Mouse (Mus musculus): ENCODE results near the gene Ttll3.
A peak's percentile ranks its signal among the peaks of the same experiment; 100 is the strongest.

The Ttll3 gene

GRCm38 (mm10) chr6:113388960-113389359, at the start of gene Ttll3:
Gene Ttll3 (plus strand): TSS chr6:113389260.
- no peak for DNase-seq (ENCODE audit: low spot score in 2 of 2)

DNA sequence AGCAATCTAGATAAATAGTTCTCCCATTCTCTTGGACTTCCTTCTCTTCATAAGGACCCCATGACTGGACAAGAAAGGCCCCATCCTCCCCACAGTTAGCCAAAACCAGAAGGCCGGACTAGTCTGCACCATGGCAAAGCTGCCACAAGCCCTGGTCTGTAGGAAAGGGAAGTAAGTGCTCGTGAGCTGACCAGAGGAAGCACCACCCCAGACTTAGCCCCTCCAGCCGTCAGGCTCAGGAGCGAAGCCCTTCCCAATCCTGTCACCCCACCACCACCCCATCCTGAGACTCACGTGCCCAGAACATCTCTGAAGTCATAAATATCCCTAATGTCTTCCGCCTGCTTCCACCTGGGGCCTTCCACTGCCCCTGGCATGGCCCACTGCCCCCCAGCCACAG, 47.5 kb upstream of the Ttll3 start:
- no peak for DNase-seq (ENCODE audit: low spot score in 2 of 2)

DNA sequence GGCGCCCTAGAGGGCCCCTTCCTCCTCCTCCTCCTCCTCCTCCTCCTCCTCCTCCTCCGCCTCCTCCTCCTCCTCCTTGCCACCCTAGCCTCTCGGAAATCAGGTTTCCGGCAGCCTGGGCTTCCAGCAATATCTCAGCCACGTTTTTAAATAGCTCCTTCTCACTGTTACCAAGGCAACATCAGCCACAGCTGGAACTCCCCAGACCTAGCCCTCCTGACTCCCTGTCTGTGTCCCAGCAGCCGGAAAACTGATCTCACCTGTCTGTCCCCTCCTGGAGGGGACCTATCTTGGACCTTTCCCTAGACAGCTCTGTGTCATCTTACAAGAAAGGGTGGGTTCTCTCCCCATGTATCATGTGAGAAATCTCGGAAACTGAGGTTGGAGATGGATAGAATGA, 46.8 kb upstream of the Ttll3 start:
- DNase-seq (ENCODE audit: low spot score in 2 of 2) = no peak

DNA sequence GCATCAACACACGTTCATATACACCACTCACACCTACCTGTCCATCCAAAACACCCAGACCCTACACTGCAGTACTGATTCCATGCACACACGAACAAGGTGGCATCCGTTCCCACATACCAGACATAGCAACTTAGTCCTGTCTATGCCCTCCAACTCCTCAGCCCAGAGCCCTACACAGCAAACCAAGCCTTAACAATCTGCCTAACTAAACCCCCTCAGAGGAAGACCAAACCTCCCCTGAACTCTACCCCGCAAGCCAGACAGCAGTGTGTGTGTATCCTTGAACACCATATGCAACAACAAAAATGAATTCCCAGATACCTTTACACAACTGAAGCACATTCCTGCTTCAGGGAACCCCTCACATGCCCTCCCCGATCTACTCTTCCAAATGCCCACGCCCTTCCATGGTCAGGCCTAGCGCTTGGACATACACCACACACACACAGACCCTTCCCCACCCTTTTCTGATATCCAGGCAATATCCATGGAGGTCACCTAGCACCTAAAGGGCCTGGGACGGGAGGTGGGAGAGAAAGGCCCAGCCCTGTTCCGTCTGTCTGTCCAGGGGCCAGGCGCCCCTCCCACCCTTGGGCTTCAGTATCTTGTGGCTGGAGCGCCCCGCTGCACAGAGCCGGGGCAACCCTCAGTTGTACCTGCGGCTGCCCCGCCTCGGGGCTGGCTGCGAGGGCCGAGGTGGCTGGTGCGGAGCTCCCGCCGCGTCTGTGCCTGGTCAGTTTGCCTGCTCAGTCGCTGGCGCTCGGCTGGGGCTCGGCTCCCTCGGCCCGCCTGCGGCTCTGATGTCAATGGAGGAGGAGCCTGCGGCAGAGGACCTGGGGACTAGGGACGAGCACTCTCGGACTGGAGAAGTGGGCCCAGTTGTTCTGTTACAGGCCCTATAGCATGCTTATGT, 45.6 kb upstream of the Ttll3 start, which contains the start of gene Camk1:
Gene Camk1 (minus strand): TSS at position 808 of the 916 bp plus-strand sequence.
- peak in 1 of 2 experiments; percentile 77 for DNase-seq (ENCODE audit: low spot score in 2 of 2)

DNA sequence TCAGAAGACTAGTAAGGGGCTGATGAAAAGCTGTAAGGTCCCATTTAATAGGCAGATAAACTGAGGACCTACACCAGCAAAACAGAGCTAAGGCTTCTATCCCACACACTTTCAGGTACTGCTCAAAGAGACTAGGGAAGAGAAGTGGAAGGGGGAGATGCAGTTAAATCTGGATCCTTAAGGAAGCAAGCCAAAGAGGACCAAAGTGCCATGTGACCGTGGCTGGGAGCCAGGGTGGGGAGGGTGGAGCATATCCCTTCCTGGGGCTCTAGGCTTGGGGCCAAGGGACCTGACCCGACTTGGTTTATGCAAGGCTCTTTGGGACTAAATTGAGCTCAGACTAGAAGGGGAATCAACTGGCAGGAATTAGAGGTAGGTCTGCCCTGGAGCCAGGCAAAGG, 44.7 kb upstream of the Ttll3 start:
- DNase-seq (ENCODE audit: low spot score in 2 of 2) = peak in 1 of 2 experiments; percentile 37

DNA sequence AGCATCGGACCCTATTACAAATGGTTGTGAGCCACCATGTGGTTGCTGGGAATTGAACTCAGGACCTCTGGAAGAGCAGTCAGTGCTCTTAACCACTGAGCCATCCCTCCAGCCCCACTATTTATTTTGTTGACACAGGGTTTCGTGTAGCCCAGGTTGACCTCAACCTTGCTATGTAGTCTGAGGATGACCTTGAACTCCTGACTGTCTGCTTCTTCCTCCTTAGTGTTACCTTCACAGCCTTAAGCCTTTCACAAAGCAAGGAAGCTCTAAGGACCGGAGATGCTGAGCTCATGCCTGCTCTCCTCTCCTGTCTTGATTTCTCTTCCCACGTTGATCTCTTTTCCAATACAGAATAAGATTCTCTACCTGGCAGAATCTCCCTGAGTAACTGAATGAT, 42.2 kb upstream of the Ttll3 start:
- DNase-seq (ENCODE audit: low spot score in 2 of 2) = no peak

GRCm38 (mm10) chr6:113350538-113350937, 38.5 kb upstream of the Ttll3 start:
- no peak for DNase-seq (ENCODE audit: low spot score in 2 of 2)

DNA sequence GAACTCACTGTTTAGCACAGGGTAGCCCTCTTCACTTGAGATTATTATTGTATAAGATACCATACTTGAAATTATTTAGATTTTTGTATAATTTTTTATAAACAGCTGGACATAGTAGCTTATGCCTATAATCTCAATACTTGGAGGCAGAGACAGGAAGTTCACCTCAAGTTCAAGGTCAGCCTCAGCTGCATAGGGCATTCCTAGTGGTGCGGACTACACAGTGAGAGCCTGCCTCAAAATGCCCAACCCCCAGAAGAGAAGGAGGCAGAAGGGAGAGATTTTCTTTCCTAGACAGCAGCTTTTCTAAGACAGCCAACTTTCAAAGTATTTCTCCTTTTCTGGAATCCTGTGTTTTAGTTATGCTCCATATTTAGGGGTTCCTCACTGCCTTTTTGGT, 37.9 kb upstream of the Ttll3 start:
- DNase-seq (ENCODE audit: low spot score in 2 of 2) = no peak

DNA sequence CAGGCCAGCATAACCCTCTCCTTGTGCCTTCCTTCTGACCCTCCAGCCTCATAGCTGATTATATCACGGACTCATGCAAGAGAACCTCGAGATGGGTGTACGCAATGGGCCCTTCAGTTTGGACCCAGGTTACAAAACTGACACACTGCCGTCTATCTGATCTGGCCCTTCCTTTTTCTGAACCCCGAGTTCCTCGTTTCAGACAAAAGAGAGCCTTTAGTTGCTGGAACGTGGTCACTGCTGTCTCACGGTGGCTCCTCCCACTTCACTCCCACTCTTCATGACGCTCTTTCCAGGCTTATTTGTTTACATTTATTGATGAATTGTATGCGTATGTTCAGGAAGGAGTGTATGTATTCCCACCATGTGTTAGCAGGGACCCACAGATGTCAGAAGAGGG, 37.4 kb upstream of the Ttll3 start:
- DNase-seq (ENCODE audit: low spot score in 2 of 2) = no peak

GRCm38 (mm10) chr6:113352820-113353219, 36.2 kb upstream of the Ttll3 start:
- no peak for DNase-seq (ENCODE audit: low spot score in 2 of 2)

DNA sequence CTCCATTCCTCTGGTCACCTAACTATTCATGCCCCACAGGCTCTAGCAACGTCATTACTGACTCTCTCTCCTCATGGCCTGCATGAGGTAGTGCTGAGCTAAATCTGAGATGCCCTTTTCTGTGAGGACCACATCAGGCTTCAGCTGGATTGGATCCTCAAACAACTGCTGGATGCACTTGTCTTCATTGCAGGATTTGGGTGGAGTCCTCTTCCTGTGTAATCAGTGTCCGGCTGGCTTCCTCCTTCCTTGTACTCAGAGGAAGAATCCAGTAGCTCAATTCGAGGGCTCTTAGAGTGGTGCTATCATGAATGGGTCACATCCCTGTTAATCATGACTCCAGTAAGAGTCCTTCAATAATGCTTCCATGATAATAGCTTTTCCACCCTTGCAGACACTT, 35.4 kb upstream of the Ttll3 start:
- no peak for DNase-seq (ENCODE audit: low spot score in 2 of 2)

DNA sequence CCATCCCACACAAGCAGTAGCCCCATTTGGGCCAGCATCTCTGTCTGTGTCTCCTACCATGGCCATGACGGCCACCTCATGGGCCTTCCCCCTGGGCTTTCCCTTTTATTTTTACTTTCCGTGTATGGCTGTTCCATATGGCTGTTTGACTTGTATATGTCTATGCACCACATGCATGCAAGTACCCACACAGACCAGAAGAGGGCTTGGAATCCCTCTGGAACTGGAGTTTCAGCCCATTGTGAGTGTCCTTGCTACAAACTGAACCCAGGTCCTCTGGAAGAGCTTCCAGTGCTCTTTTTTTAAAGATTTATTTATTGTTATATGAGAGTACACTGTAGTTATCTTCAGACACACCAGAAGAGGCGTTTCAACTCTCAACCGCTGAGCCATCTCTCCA, 27.6 kb upstream of the Ttll3 start:
- no peak for DNase-seq (ENCODE audit: low spot score in 2 of 2)

DNA sequence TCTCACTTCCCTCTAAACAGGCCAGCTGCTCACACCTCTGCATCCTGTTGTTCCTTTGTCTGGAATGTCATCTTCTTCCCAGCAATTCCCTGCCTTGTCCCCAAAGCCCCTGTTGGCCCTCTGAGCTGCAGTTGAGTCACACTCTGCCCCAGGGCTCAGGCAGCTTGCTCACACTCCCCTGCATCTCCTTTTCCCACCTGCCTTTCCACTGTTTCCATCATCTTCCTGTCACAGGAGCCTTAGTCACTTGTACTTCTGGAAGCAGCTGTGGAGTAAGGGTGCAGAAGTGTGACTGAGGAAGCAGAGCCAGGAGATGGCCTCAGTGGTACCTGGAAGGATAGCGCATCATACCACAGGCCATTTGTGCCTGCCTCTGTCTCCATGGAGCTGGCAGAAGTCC, 26.8 kb upstream of the Ttll3 start:
- DNase-seq (ENCODE audit: low spot score in 2 of 2) = no peak

DNA sequence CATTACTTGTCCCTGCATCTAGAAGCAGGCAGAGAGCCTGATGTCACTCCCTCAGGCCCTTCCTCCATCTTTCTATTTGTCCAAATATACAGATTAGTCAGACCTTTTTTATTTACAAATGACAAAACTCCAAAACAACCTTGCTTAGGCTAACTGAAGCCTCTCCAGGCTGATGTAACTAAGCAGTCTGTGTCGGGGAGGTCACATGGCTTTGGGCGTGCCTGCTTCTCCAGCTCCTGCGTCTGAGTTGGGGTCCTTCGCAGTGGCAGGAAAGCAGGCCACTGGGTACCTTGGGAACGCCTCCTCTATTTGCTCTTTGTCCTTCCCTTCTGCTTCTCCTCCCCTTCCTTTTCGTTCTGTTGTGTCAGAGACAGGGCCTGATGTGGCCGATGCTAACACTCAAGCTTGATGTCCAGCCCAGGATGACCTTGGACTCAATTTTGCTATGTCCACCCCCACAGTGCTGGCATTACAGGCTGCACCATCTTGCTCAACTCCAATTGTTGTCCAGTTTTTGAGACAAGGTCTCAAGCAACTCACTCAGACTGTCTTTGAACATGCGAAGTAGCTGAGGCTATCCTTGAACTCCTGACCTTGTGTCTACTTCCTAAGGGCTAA, 24.4 kb upstream of the Ttll3 start:
- DNase-seq (ENCODE audit: low spot score in 2 of 2) = no peak

DNA sequence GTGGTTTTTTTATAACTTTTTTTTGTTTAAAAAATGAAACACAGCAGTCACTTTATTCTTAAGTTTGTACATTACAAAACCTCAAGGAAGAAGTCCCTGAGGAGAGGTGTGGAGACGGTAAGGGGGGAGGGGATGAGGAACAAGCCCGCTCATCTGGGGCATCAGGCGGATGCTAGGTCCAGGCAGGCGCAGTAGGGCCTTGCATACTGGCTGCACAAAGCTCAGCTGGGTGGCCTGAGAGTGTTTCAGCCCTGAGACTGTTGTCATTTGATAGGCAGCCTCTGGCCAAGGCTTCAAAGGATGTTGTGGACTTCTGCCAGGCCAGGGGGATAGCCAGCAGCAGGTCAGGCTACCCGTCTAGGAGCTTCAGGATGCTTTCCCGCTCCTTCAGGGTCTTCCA, 22.4 kb upstream of the Ttll3 start:
- DNase-seq (ENCODE audit: low spot score in 2 of 2) = no peak

DNA sequence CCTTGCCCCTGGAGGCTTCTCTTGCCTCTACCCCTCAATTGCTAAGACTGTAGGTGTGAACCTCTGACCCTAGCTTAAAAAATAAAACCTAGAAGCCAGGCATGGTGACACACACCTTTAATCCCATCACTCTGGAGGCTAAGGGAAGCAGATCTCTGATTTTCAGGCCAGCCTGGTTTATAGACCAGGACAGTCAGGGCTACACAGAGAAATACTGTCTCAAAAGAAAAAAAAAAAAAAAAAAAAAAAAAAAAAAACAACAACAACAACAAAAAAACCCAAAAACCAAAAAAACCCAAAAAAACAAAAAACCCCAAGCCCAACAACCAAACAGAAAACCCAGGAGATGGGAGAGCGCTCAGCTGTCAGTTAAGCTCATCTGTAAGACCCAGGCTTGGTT, 21.5 kb upstream of the Ttll3 start:
- DNase-seq (ENCODE audit: low spot score in 2 of 2) = no peak

DNA sequence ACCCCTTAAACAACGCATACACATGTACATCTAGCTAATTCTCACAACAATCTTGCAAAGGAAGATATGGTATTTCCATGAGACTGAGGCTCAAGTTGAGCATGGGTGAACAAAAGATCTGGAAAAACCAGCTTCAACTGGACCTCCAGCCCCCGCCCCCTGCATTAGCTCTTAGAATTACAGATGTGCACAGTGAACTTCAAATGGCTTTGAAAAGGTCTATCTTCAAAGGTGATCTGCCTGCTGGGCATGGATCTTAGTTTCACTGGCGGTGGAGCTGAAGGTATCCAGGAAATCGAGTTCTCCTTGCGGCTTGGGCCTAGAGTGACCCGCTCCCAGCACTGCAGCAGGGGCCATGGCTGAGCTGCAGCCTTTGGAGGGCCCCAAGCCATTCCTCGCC, 20.9 kb upstream of the Ttll3 start:
- no peak for DNase-seq (ENCODE audit: low spot score in 2 of 2)

GRCm38 (mm10) chr6:113368577-113368976, 20.5 kb upstream of the Ttll3 start:
- no peak for DNase-seq (ENCODE audit: low spot score in 2 of 2)

- no peak for DNase-seq (ENCODE audit: low spot score in 2 of 2)
Observed at GRCm38 (mm10) chr6:113370194-113370929, 18.7 kb upstream of the Ttll3 start.

DNA sequence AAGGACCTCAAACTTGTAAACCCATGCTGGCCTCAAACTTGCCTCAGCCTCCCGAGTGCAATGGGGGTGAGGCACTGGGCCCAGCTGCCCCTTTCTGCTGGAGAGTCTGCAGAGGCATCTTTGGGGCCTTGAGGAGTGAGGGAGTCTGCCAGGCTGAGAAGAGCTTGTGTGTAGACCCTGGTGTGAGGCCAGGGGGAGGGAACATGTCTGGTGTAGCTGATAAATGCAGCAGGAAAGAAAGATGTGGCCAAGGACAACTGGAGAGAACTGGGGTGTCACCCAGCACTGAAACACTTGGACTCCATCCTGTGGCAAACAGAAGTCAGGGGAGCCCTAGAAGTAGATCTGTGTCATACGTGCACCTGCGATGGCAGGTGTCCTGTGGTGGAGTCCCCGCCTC, 15.6 kb upstream of the Ttll3 start:
- DNase-seq (ENCODE audit: low spot score in 2 of 2) = no peak

DNA sequence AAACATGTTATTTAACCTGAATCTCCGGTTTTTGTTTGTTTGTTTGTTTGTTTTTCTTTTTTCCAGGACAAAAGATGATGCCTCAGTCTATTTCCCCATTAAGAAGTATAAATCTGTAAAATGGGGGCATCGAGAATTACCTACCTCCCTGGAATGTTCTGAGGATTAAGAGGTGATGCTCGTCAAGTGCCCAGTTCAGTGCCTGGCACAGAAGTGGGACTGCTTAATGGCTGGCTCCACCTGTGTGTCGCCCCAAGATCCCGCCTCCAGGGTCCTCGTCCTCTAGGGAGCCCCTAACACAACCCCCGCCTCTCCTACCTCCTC, 11.9 kb upstream of the Ttll3 start:
- no peak for DNase-seq (ENCODE audit: low spot score in 2 of 2)

DNA sequence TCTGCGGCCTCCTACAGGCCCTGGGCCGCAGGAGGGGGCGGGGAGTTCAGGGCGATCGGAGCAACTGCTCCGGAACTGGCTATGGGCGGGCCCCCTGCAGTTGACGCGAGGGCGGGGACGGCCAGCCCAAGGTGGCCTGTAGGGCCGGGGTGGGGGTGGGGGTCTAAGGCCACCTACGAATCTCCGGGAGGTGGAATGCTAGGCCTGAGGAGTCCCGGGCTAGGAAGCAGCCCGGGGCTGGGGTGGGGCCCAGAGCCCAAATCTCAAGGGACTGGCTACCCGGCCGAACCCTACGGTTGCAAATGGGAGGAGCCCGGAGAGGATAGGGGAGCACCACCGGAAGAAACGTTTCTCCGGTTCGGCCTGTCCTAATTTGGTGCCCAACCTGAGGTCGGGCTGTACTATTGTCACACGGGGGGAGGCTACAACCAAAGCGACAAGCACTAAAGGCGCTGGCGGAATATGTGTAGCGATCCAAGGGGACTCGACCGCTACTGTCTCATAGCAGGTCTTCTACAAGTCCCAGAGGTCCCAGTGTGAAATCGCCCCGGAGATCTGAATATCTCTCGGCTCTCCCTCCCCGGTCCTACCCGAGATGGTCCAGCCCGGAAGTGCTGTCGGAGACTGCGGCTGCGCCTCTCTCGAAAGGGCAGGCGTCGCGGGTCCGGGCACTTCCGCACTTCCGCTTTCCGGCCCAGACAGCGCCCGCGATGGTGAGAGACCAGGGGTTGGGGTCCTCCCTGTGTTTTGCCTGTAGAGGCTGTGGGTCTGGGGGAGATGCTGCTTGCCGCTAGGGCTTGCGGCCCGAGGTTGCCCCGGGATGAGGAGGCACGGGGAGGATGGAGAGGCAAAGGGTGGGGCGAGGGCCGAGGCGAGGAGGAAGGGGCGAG, 11.3 kb upstream of the Ttll3 start, which contains the start of the genes Tada3 and Arpc4:
Gene Tada3 (minus strand): TSS at position 388 of the 890 bp plus-strand sequence.
Gene Arpc4 (plus strand): TSS at position 620 of the 890 bp plus-strand sequence.
- peak; percentile 87 to 89 for DNase-seq (ENCODE audit: low spot score in 2 of 2)

Data from frontal cortex, postnatal 10 days (tissue).